Mouse (Mus musculus) midbrain, embryonic 11.5 days (tissue): Measurements from ENCODE around the gene Slc22a4. TPM values are rescaled to one million over a fixed set of nuclear protein-coding genes. Genes with fewer than 3 reads are reported as not detected.
"Not testable (repeated sequence)": the region's sequence is repeated elsewhere in the genome, so short reads cannot be mapped to it uniquely, and the experiment has no call there.

Experiments
- ATAC-seq: fragments of 200-750 bp; cut with Nextera tagmentation; 2 replicates; pipeline ENCODE4 v1.8.0; 2017; ENCODE audit warnings: moderate TSS enrichment, moderate library complexity; ENCODE audit not compliant: low FRiP score
- DNase-seq: peaks from one replicate; pipeline ENCODE4 v3.0.0; 2015; ENCODE audit warnings: low spot score; ENCODE audit errors: missing footprints
- H3K27ac ChIP-seq: fragments of 300-500 bp; sonication (generic); 2 replicates; pipeline ENCODE4 v1.5.1; 2014; ENCODE audit warnings: low read depth, low read length
- H3K27me3 ChIP-seq: fragments of 300-500 bp; sonication (generic); 2 replicates; pipeline ENCODE4 v1.6.1; 2014; ENCODE audit warnings: mild to moderate bottlenecking, low read length, moderate library complexity, mixed read lengths; ENCODE audit not compliant: control insufficient read depth, insufficient read depth
- H3K36me3 ChIP-seq: fragments of 300-500 bp; sonication (generic); 2 replicates; pipeline ENCODE4 v1.6.1; 2014; ENCODE audit warnings: mild to moderate bottlenecking, low read length, moderate library complexity, mixed read lengths; ENCODE audit not compliant: control insufficient read depth, insufficient read depth
- H3K4me1 ChIP-seq: fragments of 300-500 bp; sonication (generic); 2 replicates; pipeline ENCODE4 v1.6.1; 2014; ENCODE audit warnings: low read length; ENCODE audit not compliant: control insufficient read depth, insufficient read depth
- H3K4me2 ChIP-seq: fragments of 300-500 bp; sonication (generic); 2 replicates; pipeline ENCODE4 v1.6.1; 2014; ENCODE audit warnings: mild to moderate bottlenecking, moderate library complexity
- H3K4me3 ChIP-seq: fragments of 300-500 bp; sonication (generic); 2 replicates; pipeline ENCODE4 v1.5.1; 2014; ENCODE audit warnings: low read depth, low read length
- H3K9ac ChIP-seq: fragments of 300-500 bp; sonication (generic); 2 replicates; pipeline ENCODE4 v1.6.1; 2014; ENCODE audit warnings: low read length
- H3K9me3 ChIP-seq: fragments of 300-500 bp; sonication (generic); 2 replicates; pipeline ENCODE4 v1.6.1; 2016; ENCODE audit warnings: low read length; ENCODE audit not compliant: control insufficient read depth
- WGBS: fragments of 180-500 bp; shearing (Covaris S2); extraction: QIAGEN DNeasy Blood & Tissue Kit; methylation state at CpG from one replicate; pipeline ENCODE4 v1.1.7; 2014; 5-methylcytosine and 5-hydroxymethylcytosine counted together
- polyA plus RNA-seq: library from polyadenylated mRNA; unstranded; fragments of >200 nt; fragmentation: Nextera tagmentation; extraction: Ambion mirVana; gene quantifications from 2 replicates; pipeline ENCODE4 v1.2.1, GENCODE M21; 2014

The Slc22a4 gene
- polyA plus RNA-seq, 1 experiment from 2014 or later = 1.4 TPM

DNA sequence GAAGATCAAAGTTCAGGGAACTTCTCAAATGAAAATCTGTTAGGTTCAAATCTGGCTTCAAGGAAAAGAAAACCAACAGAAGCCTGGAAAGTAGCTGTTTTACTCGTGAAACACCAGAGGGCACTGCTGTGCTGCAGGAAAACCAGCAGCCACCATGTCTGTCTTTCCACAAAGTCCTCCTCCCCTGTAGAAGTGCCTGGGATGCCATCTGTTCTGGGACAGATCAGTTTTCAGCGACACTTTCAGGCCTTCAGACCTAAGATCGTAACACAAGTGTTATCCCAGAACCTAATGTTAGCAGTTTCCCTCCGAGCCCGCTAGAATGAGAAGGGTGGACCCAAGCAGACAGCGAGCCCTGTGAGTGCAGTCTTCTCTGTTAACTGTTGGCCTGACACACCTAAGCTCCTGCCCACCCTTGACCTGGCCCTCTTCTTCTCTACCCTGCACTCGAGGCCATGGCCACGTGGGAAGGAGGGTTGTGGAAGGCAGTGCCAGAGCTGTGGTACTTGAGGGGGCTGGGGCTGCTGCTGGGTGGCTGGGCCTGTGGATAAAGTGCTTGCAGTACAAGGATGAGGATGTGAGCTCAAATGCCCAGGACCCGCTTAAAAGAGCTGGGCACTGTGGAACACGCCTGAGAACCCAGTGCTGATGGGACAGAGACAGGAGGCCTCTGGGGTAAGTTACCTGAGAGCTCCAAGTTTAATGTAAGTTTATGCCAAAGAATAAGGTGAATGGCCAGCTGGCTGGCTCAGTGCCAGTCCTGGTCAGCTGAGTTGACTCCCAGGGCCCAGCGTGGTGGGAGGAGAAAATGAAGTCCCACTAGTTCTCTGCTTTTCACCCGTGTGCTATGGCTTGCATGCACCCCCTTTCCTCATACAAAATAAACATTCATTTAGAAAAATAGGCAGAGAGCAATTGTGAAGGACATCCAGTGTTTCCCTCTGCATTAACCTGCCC, 24.9 kb downstream of the Slc22a4 start:
- not testable (repeated sequence) for H3K4me1 ChIP-seq, H3K27ac ChIP-seq, H3K9ac ChIP-seq, H3K4me3 ChIP-seq, H3K9me3 ChIP-seq, H3K27me3 ChIP-seq, H3K36me3 ChIP-seq, H3K4me2 ChIP-seq
- DNase-seq (peak; percentile 90), ATAC-seq (peak; percentile 48; the same call in 1 of the 2 replicates)
- WGBS = 51% methylated on average over 12 of the region's 12 CpGs

DNA sequence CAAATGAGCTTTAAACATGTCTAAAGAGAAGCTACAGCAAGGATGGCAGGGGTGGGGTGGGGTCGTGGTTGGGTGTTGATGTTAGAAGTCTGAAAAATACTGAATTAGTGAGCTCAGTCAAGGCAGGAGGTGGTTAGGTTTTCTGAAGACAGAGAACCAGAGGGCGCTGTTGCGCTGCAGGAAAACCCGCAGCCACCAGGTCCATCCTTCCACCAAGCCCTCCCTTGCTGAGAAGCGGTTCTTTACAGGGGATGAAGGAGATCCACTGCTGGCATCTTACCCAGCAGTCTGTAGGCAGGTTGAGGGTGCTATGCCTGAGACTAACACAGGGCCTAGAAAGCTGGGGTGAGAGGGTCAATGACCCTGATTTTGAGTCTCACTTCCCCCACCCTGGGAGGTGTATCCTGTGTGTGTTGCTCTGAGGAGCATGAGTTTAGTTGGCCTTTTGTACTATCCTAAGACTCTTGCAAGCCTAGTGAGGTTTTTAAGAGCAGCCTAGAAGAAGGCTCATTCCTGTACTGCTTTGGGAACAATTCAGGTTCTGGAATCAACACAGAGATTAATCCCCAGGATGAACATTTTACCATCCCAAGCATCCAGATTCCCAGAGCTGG, 25.6 kb downstream of the Slc22a4 start:
- Histone ChIP-seq H3K9me3 (no peaks in the 10 kb centered on the region), H3K36me3 (no peaks in the 10 kb centered on the region), H3K27ac (no peak overlapping the region), H3K4me2 (no peak overlapping the region), H3K9ac (0 out of 2 replicates have a peak overlapping the region, but pooled peaks have one; percentile 5), H3K4me3 (no peak overlapping the region), H3K4me1 (no peaks in the 10 kb centered on the region), H3K27me3 (no peaks in the 10 kb centered on the region)
- DNase-seq = peak; percentile 90
- 3% methylated on average over 5 of the region's 5 CpGs for WGBS
- ATAC-seq = 0 out of 2 replicates have a peak, but pooled peaks have one; percentile 22

DNA sequence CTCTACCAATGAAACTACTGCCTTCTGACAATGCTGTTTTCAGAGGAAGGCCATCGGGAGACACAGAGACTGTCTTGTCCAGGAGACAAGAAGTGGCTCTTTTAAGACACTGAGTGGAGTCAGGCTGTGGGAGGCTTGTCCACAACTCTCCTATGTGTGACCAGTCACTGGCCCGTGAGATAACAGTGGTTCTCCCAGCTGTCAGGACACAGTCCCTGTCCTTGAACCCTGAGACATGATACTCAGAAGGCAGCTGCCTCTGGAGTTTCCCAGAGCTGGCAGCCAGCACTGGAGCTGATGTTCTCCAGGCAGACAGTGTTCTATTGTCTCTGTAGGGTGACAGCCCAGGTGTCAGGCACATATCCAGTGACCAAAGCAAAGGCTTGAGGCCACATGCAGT, 30.2 kb downstream of the Slc22a4 start:
- no peaks in the 10 kb centered on the region for H3K4me1 ChIP-seq
- H3K27ac ChIP-seq = no peak overlapping the region
- H3K9me3 ChIP-seq = no peaks in the 10 kb centered on the region
- H3K9ac ChIP-seq = no peak overlapping the region
- ATAC-seq = no peak
- DNase-seq = no peak
- H3K27me3 ChIP-seq = no peaks in the 10 kb centered on the region
- WGBS = 82% methylated on average over 2 of the region's 2 CpGs
- H3K36me3 ChIP-seq = no peaks in the 10 kb centered on the region
- H3K4me2 ChIP-seq = no peak overlapping the region
- no peak overlapping the region for H3K4me3 ChIP-seq

DNA sequence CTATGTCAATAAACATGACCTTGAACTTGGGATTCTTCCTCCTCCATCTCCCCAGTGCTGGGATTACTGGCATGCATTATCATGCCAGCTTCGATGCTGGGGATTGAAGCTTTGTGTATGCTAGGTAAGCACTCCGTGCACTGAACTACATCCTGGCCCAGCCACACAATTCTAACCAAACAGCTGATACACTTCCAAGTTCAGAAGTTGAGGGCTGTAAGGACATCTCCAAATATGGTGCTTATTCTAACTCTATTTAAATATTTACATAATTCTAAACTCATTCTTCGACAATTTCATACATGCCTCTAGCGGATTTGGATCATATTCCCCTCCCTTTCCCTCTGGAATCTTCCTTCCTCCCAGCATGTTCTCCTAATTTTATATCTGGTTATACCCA, 35.6 kb downstream of the Slc22a4 start:
- Histone ChIP-seq H3K4me2 (no peak overlapping the region), H3K4me3 (no peak overlapping the region), H3K27me3 (no peaks in the 10 kb centered on the region), H3K9ac (no peak overlapping the region), H3K27ac (no peak overlapping the region), H3K9me3 (no peaks in the 10 kb centered on the region), H3K4me1 (no peaks in the 10 kb centered on the region), H3K36me3 (no peaks in the 10 kb centered on the region)
- DNase-seq (peak; percentile 8), ATAC-seq (no peak)
- 90% methylated on average over 4 of the region's 4 CpGs for WGBS

DNA sequence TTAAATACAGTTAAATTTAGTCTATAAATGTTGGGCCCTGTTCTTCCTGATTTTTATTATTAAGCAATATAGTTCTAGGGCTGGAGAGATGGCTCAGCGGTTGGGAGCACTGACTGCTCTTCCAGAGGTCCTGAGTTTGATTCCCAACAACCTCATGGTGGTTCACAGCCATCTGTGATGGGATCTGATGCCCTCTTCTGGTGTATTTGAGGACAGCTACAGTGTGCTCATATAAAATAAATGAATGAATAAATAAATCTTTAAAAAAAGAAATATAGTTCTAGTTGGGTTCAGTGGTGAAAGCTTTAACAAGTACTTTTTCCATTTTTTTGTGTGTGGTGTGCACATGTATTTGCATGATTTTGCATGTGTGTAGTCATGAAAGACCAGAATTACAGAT, 38.7 kb downstream of the Slc22a4 start:
- Histone ChIP-seq H3K4me1 (no peaks in the 10 kb centered on the region), H3K36me3 (no peaks in the 10 kb centered on the region), H3K9ac (no peak overlapping the region), H3K27ac (no peak overlapping the region), H3K4me2 (no peak overlapping the region), H3K27me3 (no peaks in the 10 kb centered on the region), H3K4me3 (no peak overlapping the region), H3K9me3 (no peaks in the 10 kb centered on the region)
- DNase-seq (peak; percentile 17), ATAC-seq (no peak)
- 47% methylated on average over 1 of the region's 1 CpGs for WGBS

DNA sequence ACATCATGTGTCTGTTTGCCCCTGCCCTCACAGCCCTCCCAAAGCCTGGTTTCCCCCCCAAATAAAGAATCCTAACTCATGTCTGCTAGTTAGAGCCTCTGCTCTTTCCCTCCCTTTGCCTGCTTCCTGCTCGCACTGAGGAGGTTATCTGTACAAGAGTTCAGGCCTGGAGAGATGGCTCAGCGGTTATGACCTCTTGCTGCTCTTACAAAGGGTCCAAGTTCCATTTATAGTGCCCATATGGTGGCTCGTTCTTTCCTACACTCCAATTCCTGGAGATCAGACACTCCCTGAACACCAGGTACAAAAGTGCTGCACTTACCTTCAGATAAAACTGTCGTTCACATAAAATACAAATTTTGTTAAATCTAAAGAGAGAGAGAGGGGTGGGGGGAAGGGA, 39.8 kb downstream of the Slc22a4 start:
- no peaks in the 10 kb centered on the region for H3K9me3 ChIP-seq
- H3K4me1 ChIP-seq = no peaks in the 10 kb centered on the region
- ATAC-seq = no peak
- H3K36me3 ChIP-seq = no peaks in the 10 kb centered on the region
- 82% methylated on average over 4 of the region's 4 CpGs for WGBS
- H3K4me3 ChIP-seq = no peak overlapping the region
- no peak overlapping the region for H3K27ac ChIP-seq
- DNase-seq = peak; percentile 19
- no peak overlapping the region for H3K4me2 ChIP-seq
- H3K9ac ChIP-seq = no peak overlapping the region
- H3K27me3 ChIP-seq = no peaks in the 10 kb centered on the region

DNA sequence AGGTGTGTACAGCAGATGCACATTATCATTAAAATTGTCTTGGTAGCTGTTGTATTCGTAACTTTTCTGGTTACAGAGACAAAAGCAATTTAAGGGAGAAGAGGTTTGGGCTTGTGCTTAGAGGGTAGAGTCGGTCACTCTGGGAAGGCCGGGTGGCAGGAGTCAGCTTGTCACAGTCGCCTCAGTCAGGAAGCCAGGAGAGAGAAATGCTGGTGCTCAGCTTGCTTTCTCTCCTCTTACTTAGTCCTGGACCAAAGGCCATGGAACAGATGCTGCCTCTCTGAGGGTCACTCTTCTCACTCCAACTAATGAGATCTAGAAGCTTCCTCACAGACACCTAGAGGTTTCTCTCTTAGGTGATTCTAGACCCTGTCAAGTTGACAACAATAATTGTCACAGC, 46.5 kb downstream of the Slc22a4 start:
- Histone ChIP-seq H3K4me2 (no peak overlapping the region), H3K27ac (no peak overlapping the region), H3K9ac (no peak overlapping the region), H3K4me3 (no peak overlapping the region), H3K4me1 (peaks cover 2% of the 10 kb centered on the region), H3K36me3 (no peaks in the 10 kb centered on the region), H3K27me3 (peaks cover 6% of the 10 kb centered on the region; the same call in 1 of the 2 replicates), H3K9me3 (no peaks in the 10 kb centered on the region)
- DNase-seq (peak; percentile 83), ATAC-seq (no peak)
- WGBS = 86% methylated on average over 4 of the region's 4 CpGs

DNA sequence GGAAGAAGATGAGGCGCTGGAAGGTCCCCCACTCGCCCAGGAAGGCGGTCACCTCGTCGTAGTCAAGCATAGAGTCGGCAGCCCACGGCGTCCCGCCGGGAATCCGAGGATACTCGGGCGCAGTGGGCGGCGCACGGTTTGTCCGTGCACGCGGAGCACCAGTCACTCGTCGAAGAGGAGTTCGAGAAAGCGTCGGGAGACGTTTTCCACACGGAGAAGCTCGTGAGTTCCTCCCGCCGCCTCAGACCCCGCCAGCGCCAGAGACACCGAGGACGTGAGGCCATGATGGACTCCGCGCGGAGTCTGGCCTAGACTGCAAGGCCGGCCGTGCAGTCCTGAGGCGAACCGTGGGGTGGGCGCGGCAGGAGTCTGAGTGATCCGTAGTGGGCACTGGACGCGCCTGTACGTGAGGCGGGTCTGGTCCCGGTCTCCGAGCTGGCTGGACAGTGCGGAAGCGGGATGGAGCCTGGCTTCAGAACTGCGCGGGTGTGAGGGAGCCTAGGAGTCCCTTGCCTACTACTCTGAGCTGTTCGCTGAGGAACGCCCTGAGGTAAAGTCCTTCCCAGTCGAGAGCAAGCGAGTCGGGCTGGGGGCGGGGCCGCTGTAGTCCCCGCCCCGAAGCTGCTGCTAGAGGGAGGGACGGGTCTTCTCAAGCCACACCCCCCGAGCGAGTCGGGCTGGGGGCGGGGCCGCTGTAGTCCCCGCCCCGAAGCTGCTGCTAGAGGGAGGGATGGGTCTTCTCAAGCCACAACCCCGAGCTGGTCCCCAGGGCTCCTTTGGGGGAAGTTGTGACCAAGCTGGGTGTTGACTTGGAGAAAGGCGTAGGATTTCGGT, 47.9 kb downstream of the Slc22a4 start, which contains the start of gene Slc22a21:
Gene Slc22a21 (minus strand): TSS at position 545 of the 834 bp plus-strand sequence.
- 2% methylated on average over 73 of the region's 73 CpGs for WGBS
- peak; percentile 91 for ATAC-seq

More for the DNA sequence above, 47.9 kb downstream of the Slc22a4 start, which contains the start of gene Slc22a21:
- Histone ChIP-seq H3K9me3 (no peaks in the 10 kb centered on the region), H3K4me2 (peak within 1 kb of the TSS; percentile 92), H3K36me3 (no peaks in the 10 kb centered on the region), H3K4me3 (peak within 1 kb of the TSS; percentile 56), H3K4me1 (peaks cover 2% of the 10 kb centered on the region), H3K27me3 (peaks cover 6% of the 10 kb centered on the region; the same call in 1 of the 2 replicates), H3K27ac (no peak within 1 kb of the TSS), H3K9ac (peak within 1 kb of the TSS; percentile 61)
- DNase-seq = peak; percentile 98
